ENCODE assay signal across 14 mouse cellular contexts in genomic region chr19:9032502-9033129, GRCm38 (mm10). TPM values are rescaled to one million over a fixed set of nuclear protein-coding genes. Genes with fewer than 3 reads are reported as not detected.
DNase-seq lines count a peak whose midpoint lies in the region; ATAC-seq lines count a peak whose summit lies in the region.
"Had no signal": no experiment of that assay in that cellular context is flagged by ENCODE, and none has a peak within 500 bp of the region (broad histone marks: within the 10 kb centered on the region; RNA-seq: fewer than 3 reads in every experiment).

No protein-coding gene starts in this region.

- peaks cover 49% of the 10 kb centered on the region for H3K4me1 ChIP-seq in heart, embryonic 15.5 days (replicated peaks)
- peaks cover 7% of the 10 kb centered on the region for H3K4me1 ChIP-seq in midbrain, embryonic 16.5 days (ENCODE audit: control insufficient read depth, insufficient read depth, low read length)
- H3K4me1 ChIP-seq in midbrain, embryonic 10.5 days = no peaks in the 10 kb centered on the region

- intact Hi-C loops in heart, postnatal 25 days (cut with DNase I) = loop anchor here (2.0 to 5.0 kb wide), 2 partner anchors 38 to 40 kb away; no protein-coding TSS in a partner anchor

- peak overlapping the region; percentile 35 for H3K27ac ChIP-seq in heart, embryonic 15.5 days
- peak overlapping the region; percentile 8; the same call in 1 of the 2 replicates for H3K27ac ChIP-seq in midbrain, embryonic 16.5 days (ENCODE audit: low read length)
- H3K27ac ChIP-seq in midbrain, embryonic 10.5 days (replicated peaks) = no peak overlapping the region
- H3K27ac ChIP-seq: neural tube, embryonic 13.5 days had no signal

- 0 out of 2 replicates have a peak, but pooled peaks have one; percentile 43 for ATAC-seq in heart, embryonic 15.5 days (replicated peaks; ENCODE audit: insufficient number of reproducible peaks, insufficient read depth, low FRiP score, low read depth)
- ATAC-seq in midbrain, embryonic 16.5 days = peak; percentile 42
- ATAC-seq in CD4-positive, CD25-positive, alpha-beta regulatory T cell, adult 4 months = no peak

- H3K9me3 ChIP-seq in heart, embryonic 15.5 days (replicated peaks) = no peaks in the 10 kb centered on the region
- no peaks in the 10 kb centered on the region for H3K9me3 ChIP-seq in midbrain, embryonic 16.5 days (replicated peaks; ENCODE audit: control insufficient read depth, low read length, poor library complexity, severe bottlenecking)
- no peaks in the 10 kb centered on the region for H3K9me3 ChIP-seq in midbrain, embryonic 10.5 days (replicated peaks)
- H3K9me3 ChIP-seq: megakaryocyte, embryonic 14.5 days; neural tube, embryonic 13.5 days had no signal

- H3K27me3 ChIP-seq in heart, embryonic 15.5 days = no peaks in the 10 kb centered on the region
- no peaks in the 10 kb centered on the region for H3K27me3 ChIP-seq in midbrain, embryonic 16.5 days (ENCODE audit: control insufficient read depth, insufficient read depth, low read depth, low read length)
- H3K27me3 ChIP-seq in midbrain, embryonic 10.5 days (ENCODE audit: low read depth, poor library complexity, severe bottlenecking) = no peaks in the 10 kb centered on the region
- H3K27me3 ChIP-seq: neural tube, embryonic 13.5 days had no signal

- no peak overlapping the region for H3K4me2 ChIP-seq in heart, embryonic 15.5 days
- H3K4me2 ChIP-seq in midbrain, embryonic 16.5 days (ENCODE audit: low read length) = no peak overlapping the region
- H3K4me2 ChIP-seq: neural tube, embryonic 13.5 days had no signal

- WGBS in heart, embryonic 15.5 days = 56% methylated on average over 7 of the region's 7 CpGs
- WGBS in midbrain, embryonic 16.5 days = 51% methylated on average over 7 of the region's 7 CpGs
- WGBS in midbrain, embryonic 10.5 days = 64% methylated on average over 7 of the region's 7 CpGs

- no peak for DNase-seq in heart, postnatal 25 days (ENCODE audit: low spot score)
- DNase-seq in midbrain, embryonic 10.5 days (ENCODE audit: low spot score) = no peak
- DNase-seq in heart, postnatal 4 days = peak; percentile 43
- no peak for DNase-seq in kidney, postnatal 25 days
- DNase-seq: cerebellum, adult 11 months had no signal

- H3K36me3 ChIP-seq in heart, embryonic 15.5 days = no peaks in the 10 kb centered on the region
- no peaks in the 10 kb centered on the region for H3K36me3 ChIP-seq in midbrain, embryonic 16.5 days (ENCODE audit: control insufficient read depth, insufficient read depth, low read length)
- no peaks in the 10 kb centered on the region for H3K36me3 ChIP-seq in midbrain, embryonic 10.5 days
- H3K36me3 ChIP-seq: neural tube, embryonic 13.5 days had no signal

- H3K4me3 ChIP-seq in heart, embryonic 15.5 days = no peak overlapping the region
- H3K4me3 ChIP-seq in midbrain, embryonic 16.5 days (ENCODE audit: low read depth, low read length) = no peak overlapping the region
- no peak overlapping the region for H3K4me3 ChIP-seq in midbrain, embryonic 10.5 days
- H3K4me3 ChIP-seq: megakaryocyte, embryonic 14.5 days; neural tube, embryonic 13.5 days had no signal

- no peak overlapping the region for H3K9ac ChIP-seq in heart, embryonic 15.5 days
- H3K9ac ChIP-seq in midbrain, embryonic 16.5 days (ENCODE audit: low read depth, low read length) = no peak overlapping the region
- H3K9ac ChIP-seq: neural tube, embryonic 13.5 days had no signal

RNA-seq across cellular contexts. Expression of gene Ahnak, which starts 43.5 kb away (rescaled TPM):
- 31.4 and 38.4 TPM in 2 replicates for polyA plus RNA-seq in heart, embryonic 15.5 days (2015; fragmentation: Nextera tagmentation; extraction: Ambion mirVana)
- total RNA-seq in heart, postnatal 25 days (2021) = 100 to 1,000 TPM; 283 to 326 TPM
- polyA plus RNA-seq in midbrain, embryonic 16.5 days (2015; fragmentation: Nextera tagmentation; extraction: Ambion mirVana) = 2.7 and 3.2 TPM in 2 replicates
- polyA plus RNA-seq in midbrain, embryonic 10.5 days (2016; fragmentation: Nextera tagmentation; extraction: Ambion mirVana) = 6.6 and 8.8 TPM in 2 replicates
- 100 to 1,000 TPM; 303 to 328 TPM for total RNA-seq in heart, postnatal 4 days (2021)
- polyA plus RNA-seq in CD4-positive, CD25-positive, alpha-beta regulatory T cell, adult 4 months (2017; shearing (Covaris generic)) = 10 to 100 TPM; 45.2 to 48.9 TPM

RNA-seq across cellular contexts. Expression of gene Scgb1a1, which starts 55.1 kb away (rescaled TPM):
- polyA plus RNA-seq in heart, embryonic 15.5 days (2015; fragmentation: Nextera tagmentation; extraction: Ambion mirVana) = 0.30 and 0.44 TPM in 2 replicates
- 1 to 10 TPM in 1 of 2 experiments, not detected in 1; 3.6 TPM for total RNA-seq in heart, postnatal 25 days (2021)
- polyA plus RNA-seq in midbrain, embryonic 16.5 days (2015; fragmentation: Nextera tagmentation; extraction: Ambion mirVana) = not detected in 2 replicates
- not detected in 2 replicates for polyA plus RNA-seq in midbrain, embryonic 10.5 days (2016; fragmentation: Nextera tagmentation; extraction: Ambion mirVana)
- total RNA-seq in heart, postnatal 4 days (2021) = not detected
- not detected for polyA plus RNA-seq in CD4-positive, CD25-positive, alpha-beta regulatory T cell, adult 4 months (2017; shearing (Covaris generic))
- total RNA-seq: adrenal gland, postnatal 36 days; layer of hippocampus, adult 8-10 months; left cerebral cortex, postnatal 14 days had no signal
- polyA plus RNA-seq: liver, embryonic 16.5 days; neural tube, embryonic 13.5 days had no signal
